Mouse (Mus musculus) adrenal gland, adult 18-20 months (tissue): ENCODE data around the gene Mamstr. TPM values are rescaled to one million over a fixed set of nuclear protein-coding genes. Genes with fewer than 3 reads are reported as not detected.

Experiments
- DNase-seq, 2 experiments: peaks; one replicate each; pipeline ENCODE4 v3.0.0; 2021 to 2022; ENCODE audit warnings: low spot score in 2 of 2
- total RNA-seq, 2 experiments: library from RNA; stranded (reverse); gene quantifications; 1 replicate in 1 of 2; 2 replicates in 1 of 2; pipeline ENCODE4 v1.2.3; 2021

The Mamstr gene
- total RNA-seq, 2 experiments from 2014 or later = 2.4 to 7.7 TPM

DNA sequence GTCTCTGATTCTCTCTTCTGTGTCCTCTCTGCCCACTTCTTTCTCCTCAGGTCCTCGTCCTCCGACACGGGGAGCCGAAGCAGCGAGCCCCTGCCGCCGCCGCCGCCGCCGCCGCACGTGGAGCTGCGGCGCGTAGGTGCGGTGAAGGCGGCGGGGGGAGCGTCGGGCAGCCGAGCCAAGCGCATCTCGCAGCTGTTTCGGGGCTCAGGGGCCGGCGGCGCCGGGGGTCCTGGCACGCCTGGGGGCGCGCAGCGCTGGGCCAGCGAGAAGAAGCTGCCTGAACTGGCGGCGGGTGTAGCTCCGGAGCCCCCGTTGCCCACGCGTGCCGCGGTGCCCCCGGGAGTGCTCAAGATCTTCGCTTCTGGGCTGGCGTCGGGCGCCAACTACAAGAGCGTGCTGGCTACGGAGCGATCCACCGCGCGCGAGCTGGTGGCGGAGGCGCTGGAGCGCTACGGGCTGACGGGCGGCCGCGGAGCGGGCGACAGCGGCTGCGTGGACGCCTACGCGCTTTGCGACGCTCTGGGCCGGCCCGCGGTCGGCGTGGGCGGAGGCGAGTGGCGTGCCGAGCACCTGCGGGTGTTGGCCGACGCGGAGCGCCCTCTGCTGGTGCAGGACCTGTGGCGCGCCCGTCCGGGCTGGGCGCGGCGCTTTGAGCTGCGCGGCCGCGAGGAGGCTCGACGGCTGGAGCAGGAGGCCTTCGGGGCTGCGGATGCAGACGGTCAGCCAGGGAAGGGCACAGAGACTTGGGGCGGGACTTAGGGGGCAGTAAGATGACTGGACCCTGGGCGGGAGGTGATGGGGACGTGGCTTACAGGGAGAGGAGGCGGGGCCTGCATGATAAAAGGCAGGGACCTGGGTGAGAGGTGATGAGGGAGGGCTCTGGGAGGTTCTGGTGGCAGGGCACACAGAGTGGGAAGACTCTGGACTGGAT lies 11.1 kb upstream of the Mamstr start:
- DNase-seq = peak; percentile 94 to 98

DNA sequence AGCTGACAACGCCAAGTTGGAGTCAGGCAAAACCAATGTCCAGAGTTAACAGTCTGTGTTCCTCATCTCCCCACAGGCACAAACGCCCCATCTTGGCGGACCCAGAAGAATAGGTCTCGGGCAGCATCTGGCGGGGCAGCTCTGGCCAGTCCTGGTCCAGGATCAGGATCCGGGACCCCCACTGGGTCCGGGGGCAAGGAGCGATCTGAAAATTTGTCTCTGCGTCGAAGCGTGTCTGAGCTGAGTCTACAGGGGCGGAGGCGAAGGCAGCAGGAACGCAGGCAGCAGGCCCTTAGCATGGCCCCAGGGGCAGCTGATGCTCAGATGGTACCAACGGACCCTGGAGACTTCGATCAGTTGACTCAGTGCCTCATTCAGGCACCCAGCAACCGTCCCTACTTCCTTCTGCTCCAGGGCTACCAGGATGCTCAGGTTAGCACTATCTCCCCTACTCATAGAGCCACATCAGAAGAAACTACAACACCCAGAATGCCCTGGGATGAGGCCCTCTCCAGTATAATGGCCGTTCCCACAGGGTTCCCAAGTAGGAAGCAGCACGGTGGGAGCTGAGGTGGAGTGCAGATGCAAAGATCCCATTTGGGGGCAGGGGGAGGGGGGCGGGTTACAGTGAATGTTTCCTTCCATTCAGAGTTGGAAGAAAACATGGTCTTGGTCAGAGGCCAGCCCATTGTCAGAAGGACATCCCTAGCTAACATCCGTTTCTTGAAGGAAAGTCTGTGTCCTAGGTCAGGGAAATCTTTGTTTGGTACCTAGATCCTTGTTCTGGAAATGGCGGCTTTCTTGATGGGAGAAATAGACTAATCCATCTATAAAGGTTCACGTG lies 9.5 kb upstream of the Mamstr start:
- no peak for DNase-seq

DNA sequence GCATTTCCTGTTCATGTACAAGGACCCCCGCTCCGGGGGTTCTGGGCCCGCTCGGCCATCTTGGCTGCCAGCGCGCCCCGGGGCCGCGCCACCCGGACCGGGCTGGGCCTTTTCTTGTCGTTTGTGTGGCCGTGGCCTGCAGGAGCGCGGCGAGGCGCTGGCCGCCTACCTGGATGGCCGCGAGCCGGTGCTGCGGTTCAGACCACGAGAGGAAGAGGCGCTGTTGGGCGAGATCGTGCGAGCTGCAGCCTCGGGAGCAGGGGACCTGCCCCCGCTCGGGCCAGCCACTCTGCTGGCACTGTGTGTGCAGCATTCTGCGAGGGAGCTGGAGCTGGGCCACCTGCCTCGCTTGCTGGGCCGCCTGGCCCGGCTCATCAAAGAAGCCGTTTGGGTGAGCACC lies 7.3 kb upstream of the Mamstr start:
- no peak for DNase-seq

DNA sequence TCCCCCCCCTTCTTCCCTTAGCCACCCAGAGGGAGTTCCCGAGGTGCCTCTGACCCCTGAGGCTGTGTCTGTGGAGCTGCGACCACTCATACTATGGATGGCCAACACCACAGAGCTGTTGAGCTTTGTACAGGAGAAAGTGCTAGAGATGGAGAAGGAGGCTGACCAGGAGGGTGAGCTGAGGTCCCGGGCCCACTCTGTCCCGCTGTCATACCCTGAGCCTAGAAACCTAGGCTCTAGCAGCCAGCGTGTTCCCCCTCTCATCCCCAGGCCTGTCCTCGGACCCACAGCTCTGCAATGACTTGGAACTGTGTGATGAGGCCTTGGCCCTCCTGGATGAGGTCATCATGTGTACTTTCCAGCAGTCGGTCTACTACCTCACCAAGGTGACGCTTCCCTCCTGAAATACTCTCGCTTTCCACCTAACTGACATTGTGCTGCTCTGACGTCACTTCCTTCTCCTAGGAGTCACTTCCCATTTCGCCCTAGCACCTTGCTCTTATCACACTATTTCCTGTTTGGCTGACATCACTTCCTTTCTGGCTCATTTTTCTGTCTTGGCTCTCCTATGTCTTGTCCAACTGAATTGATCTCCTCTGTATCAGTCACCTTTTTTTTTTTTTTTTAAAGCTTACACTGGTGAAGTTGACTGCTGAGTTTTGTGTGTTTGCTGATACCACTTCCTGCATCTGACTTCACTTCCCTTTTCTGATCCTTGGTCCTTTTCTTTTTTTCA lies 4.7 kb upstream of the Mamstr start:
- DNase-seq = no peak

DNA sequence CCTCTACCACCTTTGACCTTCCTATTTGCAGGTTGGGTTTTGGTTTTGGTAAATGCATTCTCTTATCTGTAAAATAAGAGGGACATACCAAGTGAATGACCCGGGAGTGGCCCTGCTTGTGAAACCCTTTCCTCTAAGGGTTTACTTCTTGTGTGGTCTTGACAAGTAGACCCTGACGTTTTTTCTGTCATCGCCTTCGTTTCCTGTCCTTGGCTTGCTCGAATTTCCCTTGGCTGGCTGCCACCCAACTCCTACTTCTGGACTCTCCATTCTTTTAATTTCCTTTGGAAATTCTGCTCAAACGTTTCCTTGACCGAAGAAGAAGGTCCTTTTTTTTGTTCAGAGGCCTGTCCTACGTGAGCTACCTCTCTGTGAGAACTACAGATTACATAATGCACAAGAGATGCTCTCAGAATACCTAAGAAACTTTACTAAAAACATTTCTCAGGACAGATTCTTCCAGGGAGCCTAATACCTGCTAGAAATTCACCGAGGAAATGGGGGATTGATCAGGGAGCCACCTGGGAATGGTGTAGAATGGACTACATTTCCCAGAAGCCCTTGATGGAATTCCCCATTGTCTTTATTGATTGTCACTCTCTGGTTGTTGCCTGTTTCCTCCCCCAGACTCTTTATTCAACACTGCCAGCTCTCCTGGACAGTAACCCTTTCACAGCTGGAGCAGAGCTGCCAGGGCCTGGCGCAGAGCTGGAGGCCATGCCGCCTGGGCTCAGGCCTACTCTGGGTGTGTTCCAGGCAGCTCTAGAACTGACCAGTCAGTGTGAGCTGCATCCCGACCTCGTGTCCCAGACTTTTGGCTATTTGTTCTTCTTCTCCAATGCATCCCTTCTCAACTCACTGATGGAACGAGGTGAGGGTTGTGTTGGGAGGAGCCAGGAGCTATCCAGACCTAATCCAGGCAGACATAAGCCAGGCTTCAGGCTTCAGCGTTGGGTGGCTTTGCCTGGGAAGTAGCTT lies 3.8 kb upstream of the Mamstr start:
- no peak for DNase-seq

DNA sequence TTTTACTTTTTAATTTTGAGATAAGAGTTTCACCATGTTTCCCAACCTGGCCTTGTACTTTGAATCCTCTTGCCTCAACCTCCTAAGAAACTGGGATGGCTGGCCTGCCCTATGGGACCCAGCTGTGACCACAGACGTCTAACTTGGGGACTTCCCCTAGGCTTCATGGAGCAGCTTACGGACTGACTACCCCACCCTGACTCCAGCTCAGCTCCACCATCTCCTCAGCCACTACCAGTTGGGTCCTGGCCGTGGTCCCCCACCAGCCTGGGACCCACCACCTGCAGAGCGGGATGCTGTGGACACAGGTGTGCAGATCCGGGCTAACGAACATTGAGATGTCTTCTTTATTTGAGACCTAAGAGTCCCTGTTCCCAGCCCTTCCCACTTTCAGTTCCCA lies 2.1 kb upstream of the Mamstr start:
- DNase-seq = no peak

DNA sequence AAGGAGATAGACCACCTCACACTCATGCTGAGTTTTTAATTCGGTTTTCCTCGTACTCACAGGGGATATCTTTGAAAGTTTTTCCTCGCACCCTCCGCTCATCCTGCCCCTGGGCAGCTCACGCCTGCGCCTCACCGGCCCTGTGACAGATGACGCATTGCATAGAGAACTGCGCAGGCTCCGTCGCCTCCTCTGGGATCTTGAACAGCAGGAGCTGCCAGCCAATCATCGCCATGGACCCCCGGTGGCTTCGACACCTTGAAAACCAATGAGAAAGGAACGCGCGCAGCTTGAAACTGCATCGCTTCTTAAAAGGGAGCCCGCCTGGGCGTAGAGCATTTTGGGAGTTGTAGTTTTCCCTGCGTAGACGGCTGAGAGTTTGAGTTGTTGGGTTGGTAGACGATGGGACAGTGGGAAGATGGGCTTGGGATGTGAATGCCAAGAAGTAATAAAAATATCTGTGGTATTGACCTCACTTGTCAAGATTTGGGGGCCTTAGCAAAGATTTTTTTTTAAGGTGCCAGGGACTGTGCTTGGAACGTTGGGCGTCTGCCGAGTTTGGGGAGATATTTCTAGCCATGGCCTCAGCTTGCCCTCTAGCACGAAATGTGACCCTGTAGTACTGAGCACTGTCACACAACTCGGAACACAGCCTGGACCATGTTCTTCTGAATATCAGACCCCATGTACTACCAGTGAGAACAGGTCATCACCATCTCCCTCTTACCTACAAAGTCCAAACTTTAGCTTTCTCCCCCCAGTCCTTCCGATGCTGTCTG lies 965 bp upstream of the Mamstr start:
- DNase-seq = peak; percentile 74 to 77

DNA sequence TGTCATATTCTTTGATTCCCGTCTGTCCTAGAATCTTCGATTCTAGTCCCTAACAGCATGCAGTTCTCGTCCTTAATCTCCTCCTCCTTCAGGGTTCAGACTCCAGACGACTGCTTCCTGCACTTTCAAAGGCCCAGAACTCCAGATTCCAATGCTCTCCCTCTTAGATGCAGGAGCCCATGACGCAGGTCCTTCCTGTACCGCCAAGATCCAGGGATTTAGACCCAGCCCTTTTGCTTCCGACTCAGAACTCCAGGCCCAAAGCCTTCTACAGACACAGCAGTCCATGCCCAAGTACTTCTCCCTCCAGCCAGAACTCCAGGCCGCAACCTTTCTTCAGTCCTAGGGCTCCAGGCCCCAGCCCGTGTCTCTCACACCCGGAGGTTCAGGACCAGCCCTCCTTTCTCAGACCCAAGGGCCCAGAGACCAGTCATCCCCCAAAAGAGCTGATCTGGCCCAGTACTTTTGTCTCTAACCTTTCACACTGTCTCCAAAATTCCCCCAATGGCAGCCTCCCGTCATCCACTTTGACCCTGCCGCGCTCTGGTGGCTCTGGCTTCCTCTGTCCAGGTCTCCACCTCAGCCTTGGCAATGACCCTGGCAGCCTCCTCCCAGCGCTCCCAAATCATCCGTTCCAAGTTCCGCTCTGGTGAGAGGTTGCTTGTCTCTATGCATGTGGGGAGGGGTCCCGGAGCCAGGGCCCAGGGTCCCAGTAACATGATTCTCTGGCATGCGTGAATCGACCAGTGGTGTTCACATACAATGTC lies 597 bp downstream of the Mamstr start:
- DNase-seq = no peak

DNA sequence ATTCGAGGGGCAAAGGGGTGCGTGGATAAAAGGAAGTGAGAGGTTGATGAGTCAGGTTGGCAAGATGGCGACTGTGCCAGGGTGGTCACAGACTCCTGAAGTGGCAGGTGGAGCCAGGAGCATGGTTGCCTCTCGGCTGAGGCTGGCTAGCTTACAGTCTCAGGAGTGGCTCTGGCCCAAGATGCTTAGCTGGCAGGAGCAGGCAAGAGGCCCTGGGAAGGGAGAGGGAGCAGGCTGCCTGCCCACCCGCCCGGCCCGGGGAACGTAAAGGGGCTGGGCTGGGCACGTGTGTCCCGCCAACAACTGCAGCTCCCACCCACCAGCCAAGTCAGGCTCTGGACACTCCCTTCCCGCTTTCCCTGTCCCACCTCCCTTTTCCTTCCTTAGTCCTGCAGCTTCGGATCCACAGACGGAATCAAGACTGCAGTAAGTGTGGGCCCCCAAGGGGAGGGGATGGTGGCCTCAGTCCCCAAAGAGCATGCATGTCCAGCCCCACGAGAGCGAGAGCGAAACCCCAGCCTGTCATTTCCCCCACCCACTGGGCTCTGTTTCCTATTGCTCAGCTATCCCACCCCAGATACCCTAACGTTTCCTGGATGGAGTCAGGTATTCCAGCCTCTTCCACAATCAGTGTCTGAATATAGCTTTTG lies 1.7 kb downstream of the Mamstr start:
- no peak for DNase-seq

DNA sequence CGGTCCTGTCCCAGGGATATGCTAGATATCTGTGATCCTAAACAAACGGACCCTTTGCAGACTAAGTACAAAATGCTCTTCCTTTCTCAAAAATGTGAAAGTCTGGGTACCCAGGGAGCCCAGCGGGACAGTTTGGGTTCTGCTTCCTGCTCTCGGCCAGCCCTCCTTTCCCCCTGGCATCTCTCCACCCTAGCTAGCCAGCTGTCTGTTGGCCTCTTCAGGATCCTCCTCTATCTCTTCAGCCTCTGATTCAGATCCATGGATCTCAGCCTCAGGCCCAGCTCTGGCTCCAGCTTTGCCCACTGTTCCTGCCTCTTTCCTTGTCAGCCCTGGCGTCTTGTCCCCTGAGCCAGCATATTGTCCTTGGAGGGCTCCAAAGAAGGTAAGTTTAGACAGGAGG lies 2.3 kb downstream of the Mamstr start:
- DNase-seq = no peak

DNA sequence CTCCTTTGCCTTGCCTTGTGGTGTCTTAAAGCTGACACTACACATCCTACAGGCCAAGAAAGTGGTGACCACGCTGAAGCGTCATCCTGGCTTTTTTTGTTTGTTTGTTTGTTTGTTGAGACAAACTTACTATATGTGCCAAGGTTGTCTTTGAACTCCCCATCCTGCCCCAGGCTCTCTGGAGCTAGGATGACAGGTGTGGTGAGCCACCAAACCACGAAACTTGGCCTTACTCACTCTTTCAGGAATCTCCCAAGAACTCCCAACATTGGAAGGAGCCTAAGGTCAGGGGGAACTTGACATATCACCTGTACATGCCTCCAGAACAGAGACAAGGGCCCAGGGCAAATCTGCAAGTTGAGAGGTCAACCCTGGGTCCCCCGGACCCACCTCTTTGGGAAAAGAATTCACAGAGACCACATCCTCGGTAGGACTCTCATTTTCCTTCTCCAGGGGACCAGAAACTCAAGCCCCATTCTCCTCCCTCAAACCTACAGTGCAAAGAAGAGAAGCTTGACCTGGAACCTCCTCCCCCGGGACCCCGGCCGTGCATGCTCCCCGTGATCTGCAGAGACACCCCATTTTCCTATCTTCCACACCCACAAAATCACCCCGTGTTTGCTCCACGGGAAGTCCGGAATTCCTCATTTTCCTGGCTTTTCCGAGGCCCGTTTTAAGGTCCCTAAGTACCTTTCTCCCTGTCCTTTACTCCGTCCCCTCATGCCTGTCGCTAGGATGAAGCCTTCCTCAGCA lies 2.9 kb downstream of the Mamstr start:
- no peak for DNase-seq

DNA sequence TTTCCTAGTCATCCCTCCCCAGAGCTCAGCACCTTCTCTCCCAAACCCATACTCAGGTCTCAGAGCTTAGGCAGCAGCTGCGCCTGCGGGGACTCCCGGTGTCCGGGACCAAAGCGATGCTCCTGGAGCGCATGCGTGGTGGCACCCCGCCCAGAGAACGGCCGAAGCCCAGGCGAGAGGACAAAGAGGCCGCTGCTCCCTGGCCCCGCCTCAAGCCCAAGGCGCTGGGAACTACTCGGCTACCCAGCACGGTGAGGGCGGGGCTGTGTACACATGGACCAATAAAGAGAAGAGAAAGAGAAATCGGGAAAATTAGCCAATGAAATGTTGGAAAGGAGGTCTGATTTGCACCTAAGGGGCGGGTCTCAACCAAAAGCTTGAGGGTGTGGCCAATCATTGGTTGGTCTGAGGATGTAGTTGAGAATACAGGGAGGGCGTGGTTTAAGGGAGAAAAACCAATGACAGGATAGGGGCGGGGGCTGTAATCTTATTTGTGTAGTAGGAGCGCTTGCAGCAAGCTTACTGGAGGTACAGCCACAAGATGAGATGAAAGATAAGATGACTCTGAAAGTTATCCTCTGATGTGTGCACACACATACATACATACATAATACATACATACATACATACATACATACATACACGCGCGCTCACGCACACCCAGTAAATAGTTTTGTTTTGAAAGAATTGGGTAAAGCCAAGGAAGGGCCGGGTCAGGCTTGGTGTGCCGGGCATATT lies 3.8 kb downstream of the Mamstr start:
- DNase-seq = peak; percentile 76 to 83

DNA sequence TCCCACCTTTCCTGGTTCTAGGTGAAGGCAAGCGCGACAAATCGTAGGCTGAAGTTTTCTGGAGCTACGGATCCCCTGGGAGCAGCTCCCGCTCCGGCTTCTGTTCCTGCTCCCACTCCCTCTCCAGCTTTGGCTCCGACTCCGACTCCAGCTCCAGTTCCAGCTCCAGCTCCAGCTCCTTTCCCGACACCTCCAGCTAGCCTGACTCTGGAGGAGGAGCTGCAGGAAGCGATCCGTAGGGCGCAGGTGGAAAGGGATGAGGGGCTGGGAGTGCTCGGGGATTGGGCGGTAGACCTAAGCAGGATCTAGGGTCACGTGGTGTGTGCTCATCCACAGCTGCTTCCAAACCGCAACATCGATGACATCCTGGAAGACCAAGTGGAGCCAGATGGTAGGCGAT lies 4.4 kb downstream of the Mamstr start:
- no peak for DNase-seq

DNA sequence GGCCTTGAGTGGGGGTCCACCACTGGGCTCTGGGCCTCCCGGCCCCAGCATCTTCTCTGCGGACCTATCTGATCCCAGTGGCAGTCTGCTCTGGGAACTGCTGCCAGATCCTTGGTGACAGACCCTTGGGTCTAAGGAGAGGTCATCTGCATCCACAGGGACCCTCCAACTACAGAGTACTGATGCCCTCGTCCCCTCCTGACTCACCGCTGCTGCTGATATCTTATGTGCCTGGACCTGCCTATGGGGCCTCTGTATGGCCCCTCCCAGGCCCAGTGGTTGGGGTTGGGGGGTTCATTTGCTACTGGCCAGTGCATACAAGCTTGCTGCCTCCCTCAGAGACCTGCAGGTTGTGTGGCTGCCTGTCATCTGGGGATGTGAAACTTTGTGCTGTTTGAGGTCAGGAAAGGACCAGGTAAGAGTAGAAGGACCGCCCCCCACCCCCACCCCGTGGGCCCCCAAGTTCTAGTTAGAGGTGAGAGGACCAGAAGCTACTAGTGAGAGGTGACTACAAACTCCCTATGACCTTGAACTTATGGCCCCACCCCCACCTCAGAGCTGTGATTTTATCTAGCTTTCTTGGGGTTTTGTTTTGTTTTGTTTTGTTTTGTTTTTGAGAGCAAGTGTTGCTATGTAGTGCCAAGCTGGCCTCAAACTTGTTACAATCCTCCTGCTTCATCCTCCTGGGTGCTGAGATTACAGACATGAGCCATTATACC lies 5.3 kb downstream of the Mamstr start:
- no peak for DNase-seq

DNA sequence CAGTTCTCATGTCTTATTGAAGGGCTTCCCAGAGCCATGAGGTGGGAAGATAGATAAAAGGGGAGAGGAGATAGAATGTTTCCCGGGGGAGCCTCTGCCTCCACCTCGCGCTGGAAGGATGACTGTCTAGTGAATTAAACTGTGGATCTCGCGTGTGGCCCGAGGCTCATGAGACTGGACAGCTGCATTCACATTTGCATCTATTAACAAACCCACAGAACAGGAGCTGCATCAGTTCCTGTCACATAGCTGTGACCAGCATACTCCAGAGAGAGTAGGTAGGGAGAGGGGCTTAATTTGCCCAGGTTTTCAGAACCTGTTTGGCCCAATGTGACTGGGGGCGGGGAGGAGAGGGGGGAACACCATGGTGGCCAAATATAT lies 5.8 kb downstream of the Mamstr start:
- no peak for DNase-seq

DNA sequence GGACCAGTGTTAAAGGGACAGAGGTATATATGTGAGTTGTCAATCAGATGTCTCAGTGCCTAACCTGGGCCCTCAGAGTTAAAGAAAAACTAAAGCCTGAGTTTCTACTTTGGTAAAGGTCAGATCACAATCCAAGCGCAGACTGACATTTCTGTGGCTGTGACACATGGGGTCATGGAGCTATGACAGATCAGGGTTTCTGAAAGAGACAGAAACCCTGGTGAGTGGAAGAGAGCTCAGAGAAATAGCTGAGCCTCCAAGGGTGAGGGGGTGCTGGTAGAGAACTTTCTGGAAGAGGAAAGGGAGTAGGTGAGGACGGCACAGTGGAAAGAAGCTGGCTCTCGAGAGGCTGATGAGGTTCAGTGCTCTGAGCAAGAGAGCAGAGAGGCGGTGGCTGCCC lies 6.9 kb downstream of the Mamstr start:
- no peak for DNase-seq
